Mouse (Mus musculus) retina, embryonic 14.5 days (tissue): ENCODE measurements around the gene Pprc1.

ENCODE experiments used
- DNase-seq: peaks from one replicate; pipeline ENCODE4 v3.0.0-alpha.2; 2015; ENCODE audit warnings: low spot score

Gene Pprc1

GRCm38 (mm10) chr19:46119458-46119857, 74.8 kb downstream of the Pprc1 start:
- no peak for DNase-seq

GRCm38 (mm10) chr19:46120872-46121271, 76.2 kb downstream of the Pprc1 start:
- DNase-seq = no peak
